9 mouse cellular contexts compared by ENCODE assay signal in the genomic region with DNA sequence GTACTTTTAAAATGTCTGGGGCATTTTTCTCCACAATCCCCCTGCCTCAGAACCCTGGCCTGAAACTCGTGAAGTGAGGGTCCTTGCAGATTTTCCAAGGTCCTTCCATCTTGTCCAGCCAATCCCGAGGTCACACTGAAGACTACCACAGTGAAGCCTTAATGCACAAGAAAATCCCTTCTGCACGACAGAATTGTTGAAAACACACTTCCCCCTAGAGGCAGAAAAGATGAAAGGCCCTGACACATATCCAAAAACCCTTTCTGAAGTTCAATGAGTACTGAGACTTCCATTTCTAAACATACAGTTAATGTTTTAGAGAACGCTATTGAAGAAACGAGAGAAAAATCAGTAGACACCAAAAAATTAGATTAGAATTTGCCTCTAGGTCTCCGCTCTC. TPM values are rescaled to one million over a fixed set of nuclear protein-coding genes. Genes with fewer than 3 reads are reported as not detected.
DNase-seq lines count a peak whose midpoint lies in the region; TF ChIP-seq lines count a peak whose summit lies in the region.
"Had no signal": no experiment of that assay in that cellular context is flagged by ENCODE, and none has a peak within 500 bp of the region (broad histone marks: within the 10 kb centered on the region; RNA-seq: fewer than 3 reads in every experiment).

No protein-coding gene starts in this region.

- no peak overlapping the region for H3K27ac ChIP-seq in left cerebral cortex, adult 2 months
- H3K27ac ChIP-seq: embryonic facial prominence, embryonic 13.5 days had no signal

- TF ChIP-seq CTCF in left cerebral cortex, adult 2 months (IDR thresholded peaks at IDR 0.05): peak; percentile 71

- H3K4me3 ChIP-seq in left cerebral cortex, adult 2 months: no peak overlapping the region
- H3K4me3 ChIP-seq: embryonic facial prominence, embryonic 13.5 days had no signal

- DNase-seq in gastrocnemius, adult 18-20 months (ENCODE audit: low spot score): peak; percentile 11
- DNase-seq in gastrocnemius, postnatal 36 days: no peak
- DNase-seq in left cerebral cortex, adult 2 months (ENCODE audit: extremely low spot score in 1 of 2, low spot score in 2 of 2): no peak
- DNase-seq in left cerebral cortex, postnatal 10 days (ENCODE audit: extremely low spot score in 1 of 2, low spot score in 2 of 2): no peak
- peak; percentile 36 for DNase-seq in ES-CJ7 (ENCODE audit: low read depth, low spot score)
- DNase-seq in fibroblast of lung, adult 2 months (ENCODE audit: low read depth): peak; percentile 32
- DNase-seq in natural killer cell, adult 2 months (ENCODE audit: low spot score in 2 of 2): no peak
- DNase-seq in thymus, postnatal 4 days: no peak

- intact Hi-C loops in gastrocnemius, postnatal 36 days (cut with DNase I): loop anchor here (5.0 to 10.0 kb wide), 4 partner anchors 52 to 503 kb away; no protein-coding TSS in a partner anchor
- intact Hi-C loops in left cerebral cortex, adult 2 months (cut with DNase I): loop anchor here (1.0 to 5.0 kb wide), 2 partner anchors 57 to 157 kb away; no protein-coding TSS in a partner anchor
- intact Hi-C loops in left cerebral cortex, postnatal 10 days (cut with DNase I): loop anchor here (5.0 kb wide), 2 partner anchors 318 to 503 kb away; no protein-coding TSS in a partner anchor

RNA-seq across cellular contexts. Expression of a gene that starts 2.8 kb away (rescaled TPM):
- total RNA-seq in gastrocnemius, adult 18-20 months (2021): 1 to 10 TPM; 8.4 to 8.6 TPM
- total RNA-seq in gastrocnemius, postnatal 36 days (2021): 10 to 100 TPM in 1 of 2 experiments, 1 to 10 TPM in 1; 4.8 to 14.5 TPM
- total RNA-seq in left cerebral cortex, adult 2 months (2021): 10 to 100 TPM; 14.7 to 17.0 TPM
- 10 to 100 TPM; 10.4 to 12.2 TPM for total RNA-seq in left cerebral cortex, postnatal 10 days (2021)

Comparison
In these comparisons a context has a peak if more than half of its experiments do, and no peak if none do; other contexts are left out.
1. DNase-seq: peak in gastrocnemius, adult 18-20 months (single experiment), ES-CJ7 (single experiment) and fibroblast of lung, adult 2 months (single experiment); none in gastrocnemius, postnatal 36 days (0 of 2), left cerebral cortex, adult 2 months (0 of 2), left cerebral cortex, postnatal 10 days (0 of 2), natural killer cell, adult 2 months (0 of 2) and thymus, postnatal 4 days (single experiment).